Mouse (Mus musculus): ENCODE measurements around the gene Olfr411.

DNA sequence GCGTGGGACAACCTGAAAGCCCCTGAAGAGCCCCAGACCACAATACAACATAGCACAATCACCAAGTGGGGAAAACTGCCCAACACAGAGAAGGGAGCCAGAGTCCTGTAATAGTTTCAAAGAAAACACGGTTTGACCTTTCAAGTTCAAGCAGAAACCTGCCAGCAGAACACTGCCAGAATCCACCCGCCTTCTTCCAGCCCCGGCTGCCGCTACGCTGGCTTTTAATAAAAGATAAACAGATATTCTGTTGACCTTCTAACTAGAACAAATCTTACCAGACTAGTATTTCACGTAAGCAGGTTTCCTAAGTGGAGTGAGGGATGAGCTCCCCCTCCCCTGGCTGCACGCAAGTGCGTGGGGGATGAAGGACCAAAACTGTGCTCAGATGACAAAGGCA lies 33.2 kb upstream of the Olfr411 start:
- TF ChIP-seq CTCF (conservative IDR thresholded peaks at IDR 0.05; ENCODE audit: low read length) (no peak), NANOG (IDR thresholded peaks at IDR 0.05; ENCODE audit: borderline replicate concordance, low read length) (no peak)

Measured in E14TG2a.4 (cell line).